Mouse (Mus musculus) midbrain, postnatal 0 days (tissue): Measurements from ENCODE around the gene Gdf5. TPM values are rescaled to one million over a fixed set of nuclear protein-coding genes. Genes with fewer than 3 reads are reported as not detected.
A peak's percentile ranks its signal among the peaks of the same experiment; 100 is the strongest.

Source experiments
- ATAC-seq: fragments of 200-750 bp; cut with Nextera tagmentation; 2 replicates; pipeline ENCODE4 v1.8.0; 2017; ENCODE audit warnings: moderate number of reproducible peaks, mild to moderate bottlenecking, moderate TSS enrichment, moderate library complexity; ENCODE audit not compliant: low FRiP score
- DNase-seq: peaks from one replicate; pipeline ENCODE4 v3.0.0-alpha.2; 2015; ENCODE audit warnings: low spot score
- H3K27ac ChIP-seq: fragments of 300-500 bp; sonication (generic); 2 replicates; pipeline ENCODE4 v1.5.1; 2014; ENCODE audit warnings: low read depth, mild to moderate bottlenecking, low read length, mixed read lengths
- H3K27me3 ChIP-seq: fragments of 300-500 bp; sonication (generic); 2 replicates; pipeline ENCODE4 v1.6.1; 2014; ENCODE audit warnings: low read length, control low read depth, mixed read lengths; ENCODE audit not compliant: insufficient read depth
- H3K36me3 ChIP-seq: fragments of 300-500 bp; sonication (generic); 2 replicates; pipeline ENCODE4 v1.6.1; 2014; ENCODE audit warnings: low read length, control low read depth, mixed read lengths; ENCODE audit not compliant: insufficient read depth
- H3K4me1 ChIP-seq: fragments of 300-500 bp; sonication (generic); 2 replicates; pipeline ENCODE4 v1.6.1; 2014; ENCODE audit warnings: mild to moderate bottlenecking, control low read depth, antibody characterized with exemption, low read length, mixed read lengths; ENCODE audit not compliant: insufficient read depth
- H3K4me2 ChIP-seq: fragments of 300-500 bp; sonication (generic); 2 replicates; pipeline ENCODE4 v1.6.1; 2014; ENCODE audit warnings: low read depth, mild to moderate bottlenecking, low read length, mixed read lengths; ENCODE audit not compliant: poor library complexity, severe bottlenecking
- H3K4me3 ChIP-seq: fragments of 300-500 bp; sonication (generic); 2 replicates; pipeline ENCODE4 v1.5.1; 2014; ENCODE audit warnings: low read depth, mild to moderate bottlenecking, low read length, moderate library complexity
- H3K9ac ChIP-seq: fragments of 300-500 bp; sonication (generic); replicated peaks from 2 replicates; pipeline ENCODE4 v1.6.1; 2014; ENCODE audit warnings: mild to moderate bottlenecking, low read length, moderate library complexity, mixed read lengths; ENCODE audit not compliant: poor library complexity, severe bottlenecking
- H3K9me3 ChIP-seq: fragments of 300-500 bp; sonication (generic); 2 replicates; pipeline ENCODE4 v1.6.1; 2016; ENCODE audit warnings: low read length, control low read depth
- CTCF ChIP-seq: IDR thresholded peaks from 2 replicates; pipeline ENCODE4 v1.5.1; 2016; ENCODE audit warnings: antibody characterized with exemption, mild to moderate bottlenecking
- WGBS: fragments of 180-500 bp; shearing (Covaris S2); extraction: QIAGEN DNeasy Blood & Tissue Kit; methylation state at CpG from one replicate; pipeline ENCODE4 v1.1.7; 2014; 5-methylcytosine and 5-hydroxymethylcytosine counted together
- polyA plus RNA-seq: library from polyadenylated mRNA; unstranded; fragments of >200 nt; fragmentation: Nextera tagmentation; extraction: Ambion mirVana; gene quantifications from 2 replicates; pipeline ENCODE4 v1.2.1, GENCODE M21; 2015
- total RNA-seq: library from RNA; depleted of rRNA; stranded (reverse); fragments of >200 nt; gene quantifications from 2 replicates; pipeline ENCODE4 v1.2.3, GENCODE M21; 2014; rRNA removed

Gene Gdf5
- total RNA-seq = 1.5 and 2.0 TPM in 2 replicates
- polyA plus RNA-seq = 0.69 and 1.2 TPM in 2 replicates

- Histone ChIP-seq H3K4me3 (no peak within 1 kb of the TSS), H3K4me1 (peaks cover 3% of the 10 kb centered on the region; the same call in 1 of the 2 replicates), H3K27me3 (no peaks in the 10 kb centered on the region), H3K27ac (no peak within 1 kb of the TSS), H3K9ac (no peak within 1 kb of the TSS), H3K4me2 (no peak within 1 kb of the TSS), H3K36me3 (no peaks in the 10 kb centered on the region), H3K9me3 (no peaks in the 10 kb centered on the region)
- WGBS = 28% methylated on average over 13 of the region's 13 CpGs
- ATAC-seq (no peak), DNase-seq (no peak)
- no peak for TF ChIP-seq CTCF
Observed at GRCm38 (mm10) chr2:155945124-155945523, at the start of gene Gdf5. Gene Gdf5 (minus strand): TSS chr2:155945367.

GRCm38 (mm10) chr2:155991863-155992321 lies 46.7 kb upstream of the Gdf5 start:
- 68% methylated on average over 14 of the region's 14 CpGs for WGBS
- peak; percentile 82 for DNase-seq
- no peak overlapping the region for H3K9ac ChIP-seq
- H3K9me3 ChIP-seq = no peaks in the 10 kb centered on the region
- H3K4me1 ChIP-seq = no peaks in the 10 kb centered on the region
- no peak overlapping the region for H3K4me2 ChIP-seq
- TF ChIP-seq CTCF = no peak
- ATAC-seq = no peak
- no peak overlapping the region for H3K27ac ChIP-seq
- H3K36me3 ChIP-seq = peaks cover 91% of the 10 kb centered on the region
- H3K27me3 ChIP-seq = no peaks in the 10 kb centered on the region
- H3K4me3 ChIP-seq = no peak overlapping the region

GRCm38 (mm10) chr2:155991151-155991550 lies 46.0 kb upstream of the Gdf5 start:
- DNase-seq (no peak), ATAC-seq (no peak)
- 92% methylated on average over 10 of the region's 10 CpGs for WGBS
- Histone ChIP-seq H3K27me3 (no peaks in the 10 kb centered on the region), H3K9ac (0 out of 2 replicates have a peak overlapping the region, but pooled peaks have one; percentile 29), H3K36me3 (peaks cover 89% of the 10 kb centered on the region), H3K4me2 (no peak overlapping the region), H3K4me3 (no peak overlapping the region), H3K27ac (no peak overlapping the region), H3K9me3 (no peaks in the 10 kb centered on the region), H3K4me1 (no peaks in the 10 kb centered on the region)
- TF ChIP-seq CTCF = no peak

- H3K27me3 ChIP-seq = no peaks in the 10 kb centered on the region
- no peak for ATAC-seq
- H3K4me2 ChIP-seq = no peak overlapping the region
- H3K27ac ChIP-seq = no peak overlapping the region
- DNase-seq = no peak
- H3K4me3 ChIP-seq = no peak overlapping the region
- 74% methylated on average over 4 of the region's 4 CpGs for WGBS
- no peaks in the 10 kb centered on the region for H3K4me1 ChIP-seq
- TF ChIP-seq CTCF = no peak
- no peak overlapping the region for H3K9ac ChIP-seq
- H3K36me3 ChIP-seq = peaks cover 89% of the 10 kb centered on the region
- H3K9me3 ChIP-seq = no peaks in the 10 kb centered on the region
Observed at GRCm38 (mm10) chr2:155989085-155989484, 43.9 kb upstream of the Gdf5 start.

- Histone ChIP-seq H3K4me1 (no peaks in the 10 kb centered on the region), H3K4me2 (no peak overlapping the region), H3K9ac (no peak overlapping the region), H3K36me3 (peaks cover 82% of the 10 kb centered on the region), H3K27me3 (no peaks in the 10 kb centered on the region), H3K9me3 (no peaks in the 10 kb centered on the region), H3K27ac (no peak overlapping the region), H3K4me3 (no peak overlapping the region)
- over 99% methylated on average over 6 of the region's 6 CpGs for WGBS
- ATAC-seq (no peak), DNase-seq (no peak)
- TF ChIP-seq CTCF = no peak
Observed at GRCm38 (mm10) chr2:155987131-155987530, 42.0 kb upstream of the Gdf5 start.

GRCm38 (mm10) chr2:155985776-155986175 lies 40.6 kb upstream of the Gdf5 start:
- H3K4me1 ChIP-seq = no peaks in the 10 kb centered on the region
- peaks cover 75% of the 10 kb centered on the region for H3K36me3 ChIP-seq
- no peak overlapping the region for H3K9ac ChIP-seq
- 91% methylated on average over 7 of the region's 7 CpGs for WGBS
- H3K27me3 ChIP-seq = no peaks in the 10 kb centered on the region
- H3K27ac ChIP-seq = no peak overlapping the region
- ATAC-seq = no peak
- H3K9me3 ChIP-seq = no peaks in the 10 kb centered on the region
- H3K4me2 ChIP-seq = no peak overlapping the region
- TF ChIP-seq CTCF = no peak
- DNase-seq = no peak
- H3K4me3 ChIP-seq = no peak overlapping the region
